9 mouse cellular contexts compared by ENCODE assay signal in genomic region chr4:155654456-155655298, GRCm38 (mm10). TPM values are rescaled to one million over a fixed set of nuclear protein-coding genes. Genes with fewer than 3 reads are reported as not detected.
A peak's percentile ranks its signal among the peaks of the same experiment; 100 is the strongest.
DNase-seq lines count a peak whose midpoint lies in the region; ATAC-seq and TF ChIP-seq lines count a peak whose summit lies in the region.
"Had no signal": no experiment of that assay in that cellular context is flagged by ENCODE, and none has a peak within 500 bp of the region (broad histone marks: within the 10 kb centered on the region; RNA-seq: fewer than 3 reads in every experiment).

No protein-coding gene starts in this region.

- H3K79me2 ChIP-seq in CH12.LX (replicated peaks; ENCODE audit: control insufficient read depth, extremely low read depth, insufficient read depth, poor library complexity, severe bottlenecking): no peaks in the 10 kb centered on the region

- no peak overlapping the region for H3K27ac ChIP-seq in CH12.LX (ENCODE audit: insufficient read depth, low read depth)
- H3K27ac ChIP-seq in embryonic facial prominence, embryonic 15.5 days (replicated peaks): no peak overlapping the region
- no peak overlapping the region for H3K27ac ChIP-seq in hindbrain, embryonic 14.5 days
- H3K27ac ChIP-seq in liver, embryonic 14.5 days: no peak overlapping the region

- peaks cover 96 to 100% of the 10 kb centered on the region in 2 experiments for H3K36me3 ChIP-seq in CH12.LX (replicated peaks in 1 of 2; ENCODE audit: control insufficient read depth in 1 of 2, insufficient read depth in 1 of 2, low read length in 1 of 2)
- H3K36me3 ChIP-seq in embryonic facial prominence, embryonic 15.5 days: peaks cover 49% of the 10 kb centered on the region
- H3K36me3 ChIP-seq in hindbrain, embryonic 14.5 days (replicated peaks; ENCODE audit: control insufficient read depth, insufficient read depth): peaks cover 66% of the 10 kb centered on the region
- H3K36me3 ChIP-seq in liver, embryonic 14.5 days (replicated peaks; ENCODE audit: control insufficient read depth, insufficient read depth, low read depth): peaks cover 7% of the 10 kb centered on the region

- dilution Hi-C loops in CH12.LX (cut with MboI; ENCODE audit: extremely low pct_ligation_motif_present, extremely low pct_unique_long_range_greater_than_20kb, low sequenced_read_pairs): no loop called here

- no peak for TF ChIP-seq EP300 in CH12.LX (IDR thresholded peaks at IDR 0.05; ENCODE audit: low read length)
- TF ChIP-seq EP300 in liver, embryonic 14.5 days (IDR thresholded peaks at IDR 0.05; ENCODE audit: low read depth): no peak

- H3K4me2 ChIP-seq in CH12.LX (ENCODE audit: insufficient read depth, low read depth, poor library complexity, severe bottlenecking): no peak overlapping the region; the same call in 1 of the 2 replicates
- H3K4me2 ChIP-seq in embryonic facial prominence, embryonic 15.5 days (replicated peaks): peak overlapping the region; percentile 94
- H3K4me2 ChIP-seq in hindbrain, embryonic 14.5 days (replicated peaks): peak overlapping the region; percentile 64
- peak overlapping the region; percentile 59 for H3K4me2 ChIP-seq in liver, embryonic 14.5 days (ENCODE audit: low read depth)

- no peak overlapping the region for H3K9ac ChIP-seq in CH12.LX (ENCODE audit: insufficient read depth, low read depth)
- peak overlapping the region; percentile 37 for H3K9ac ChIP-seq in embryonic facial prominence, embryonic 15.5 days
- peak overlapping the region; percentile 40; the same call in 1 of the 2 replicates for H3K9ac ChIP-seq in hindbrain, embryonic 14.5 days
- no peak overlapping the region for H3K9ac ChIP-seq in liver, embryonic 14.5 days (replicated peaks)

- peak overlapping the region in 2 of 3 experiments; percentile 24 to 27 for H3K4me3 ChIP-seq in CH12.LX (replicated peaks in 1 of 3; ENCODE audit: low read depth in 2 of 3, low read length in 2 of 3, poor library complexity in 1 of 3)
- peak overlapping the region; percentile 51 for H3K4me3 ChIP-seq in embryonic facial prominence, embryonic 15.5 days (replicated peaks)
- peak overlapping the region; percentile 22 for H3K4me3 ChIP-seq in hindbrain, embryonic 14.5 days (replicated peaks; ENCODE audit: low read length)
- H3K4me3 ChIP-seq in liver, embryonic 14.5 days (ENCODE audit: insufficient read depth in 1 of 2, low read depth in 2 of 2, low read length in 2 of 2): peak overlapping the region; percentile 27 to 35

- no peak; the same call in 1 of the 2 replicates for TF ChIP-seq POLR2A in CH12.LX (IDR thresholded peaks at IDR 0.05; ENCODE audit: low read depth, low read length)

- peaks cover 3 to 5% of the 10 kb centered on the region in 2 experiments; a peak in 3 of 4 replicates for H3K4me1 ChIP-seq in CH12.LX (ENCODE audit: control insufficient read depth in 1 of 2, insufficient read depth in 2 of 2)
- H3K4me1 ChIP-seq in embryonic facial prominence, embryonic 15.5 days: peaks cover 40% of the 10 kb centered on the region
- peaks cover 29% of the 10 kb centered on the region for H3K4me1 ChIP-seq in hindbrain, embryonic 14.5 days (replicated peaks; ENCODE audit: control insufficient read depth, insufficient read depth, low read length)
- no peaks in the 10 kb centered on the region for H3K4me1 ChIP-seq in liver, embryonic 14.5 days (replicated peaks; ENCODE audit: control insufficient read depth in 2 of 2, insufficient read depth in 2 of 2, low read length in 1 of 2)

- peak; percentile 27 for DNase-seq in CH12.LX (ENCODE audit: extremely low read depth)
- DNase-seq in ZHBTc4 (ENCODE audit: low read depth, low spot score): peak; percentile 84
- DNase-seq in hindbrain, embryonic 14.5 days (ENCODE audit: low spot score): no peak
- no peak for DNase-seq in liver, embryonic 14.5 days (ENCODE audit: low read depth in 3 of 3, low spot score in 3 of 3)
- DNase-seq in naive thymus-derived CD4-positive, alpha-beta T cell, adult 2 months (ENCODE audit: low read depth): peak; percentile 76
- peak; percentile 57 for DNase-seq in urinary bladder, adult 2 months (ENCODE audit: low spot score)
- DNase-seq in frontal cortex, postnatal 25 days (ENCODE audit: low spot score in 2 of 2): no peak

- WGBS in embryonic facial prominence, embryonic 15.5 days: 2% methylated on average over 52 of the region's 52 CpGs
- WGBS in hindbrain, embryonic 14.5 days: 3% methylated on average over 51 of the region's 52 CpGs
- 5% methylated on average over 52 of the region's 52 CpGs for WGBS in liver, embryonic 14.5 days (ENCODE audit: insufficient replicate concordance)

- no peak for TF ChIP-seq RAD21 in CH12.LX (IDR thresholded peaks at IDR 0.05; ENCODE audit: low read depth, low read length)

- no peaks in the 10 kb centered on the region for H3K9me3 ChIP-seq in CH12.LX (replicated peaks; ENCODE audit: low read length)
- no peaks in the 10 kb centered on the region for H3K9me3 ChIP-seq in embryonic facial prominence, embryonic 15.5 days (replicated peaks)
- H3K9me3 ChIP-seq in hindbrain, embryonic 14.5 days (ENCODE audit: control insufficient read depth, low read length): no peaks in the 10 kb centered on the region
- H3K9me3 ChIP-seq in liver, embryonic 14.5 days (ENCODE audit: control insufficient read depth, low read length): no peaks in the 10 kb centered on the region

- no peaks in the 10 kb centered on the region for H3K27me3 ChIP-seq in CH12.LX (replicated peaks)
- peaks cover 33% of the 10 kb centered on the region for H3K27me3 ChIP-seq in embryonic facial prominence, embryonic 15.5 days
- H3K27me3 ChIP-seq in hindbrain, embryonic 14.5 days (ENCODE audit: control insufficient read depth, insufficient read depth, low read length): peaks cover 67% of the 10 kb centered on the region
- H3K27me3 ChIP-seq in liver, embryonic 14.5 days (ENCODE audit: control insufficient read depth, insufficient read depth, low read length): peaks cover 39% of the 10 kb centered on the region

- TF ChIP-seq CTCF in CH12.LX (conservative IDR thresholded peaks at IDR 0.05 in 1 of 2, IDR thresholded peaks at IDR 0.05 in 1 of 2; ENCODE audit: low read depth in 2 of 2, low read length in 2 of 2): no peak
- TF ChIP-seq CTCF in liver, embryonic 14.5 days (IDR thresholded peaks at IDR 0.05; ENCODE audit: low read depth): no peak

- ATAC-seq in embryonic facial prominence, embryonic 15.5 days (ENCODE audit: insufficient number of reproducible peaks, low FRiP score, low TSS enrichment, low read depth): peak; percentile 23; the same call in 1 of the 2 replicates
- peak; percentile 25; the same call in 1 of the 2 replicates for ATAC-seq in hindbrain, embryonic 14.5 days (ENCODE audit: low FRiP score)
- ATAC-seq in liver, embryonic 14.5 days (ENCODE audit: insufficient read depth): peak; percentile 19; the same call in 1 of the 2 replicates

- in situ Hi-C loops in CH12.LX (cut with MboI; ENCODE audit: low pct_ligation_motif_present, low pct_unique_long_range_greater_than_20kb, low sequenced_read_pairs): no loop called here

RNA-seq across cellular contexts. Expression of gene Mmp23, which starts 1.5 kb away (rescaled TPM):
- total RNA-seq in CH12.LX (2012; rRNA removed): 3.3 and 7.9 TPM in 2 replicates
- total RNA-seq in CH12.LX (2014; rRNA removed): 0.74 and 1.1 TPM in 2 replicates
- 0.95 and 2.0 TPM in 2 replicates for polyA plus RNA-seq in CH12.LX (2012; ENCODE audit: insufficient read length, low read depth)
- polyA plus RNA-seq in embryonic facial prominence, embryonic 15.5 days (2015; fragmentation: Nextera tagmentation; extraction: Ambion mirVana): 38.5 and 39.0 TPM in 2 replicates
- polyA plus RNA-seq in hindbrain, embryonic 14.5 days (2014; fragmentation: Nextera tagmentation; extraction: Ambion mirVana): 2.7 and 2.9 TPM in 2 replicates
- 3.4 and 5.4 TPM in 2 replicates for polyA plus RNA-seq in liver, embryonic 14.5 days (2012; rRNA removed)
- polyA plus RNA-seq in liver, embryonic 14.5 days (2014; fragmentation: Nextera tagmentation; extraction: Ambion mirVana): 2.8 TPM in 2 replicates
- 138 and 226 TPM in 2 replicates for polyA plus RNA-seq in urinary bladder, adult 2 months (2012; rRNA removed)

RNA-seq across cellular contexts. Expression of gene Gm10563, which starts 9.5 kb away (rescaled TPM):
- total RNA-seq in CH12.LX (2012; rRNA removed): not detected in 2 replicates
- not detected in 2 replicates for total RNA-seq in CH12.LX (2014; rRNA removed)
- polyA plus RNA-seq in CH12.LX (2012; ENCODE audit: insufficient read length, low read depth): not detected in 2 replicates
- not detected in 2 replicates for polyA plus RNA-seq in embryonic facial prominence, embryonic 15.5 days (2015; fragmentation: Nextera tagmentation; extraction: Ambion mirVana)
- not detected in 2 replicates for polyA plus RNA-seq in hindbrain, embryonic 14.5 days (2014; fragmentation: Nextera tagmentation; extraction: Ambion mirVana)
- polyA plus RNA-seq in liver, embryonic 14.5 days (2012; rRNA removed): not detected in 2 replicates
- polyA plus RNA-seq in liver, embryonic 14.5 days (2014; fragmentation: Nextera tagmentation; extraction: Ambion mirVana): not detected in 2 replicates
- not detected in 2 replicates for polyA plus RNA-seq in urinary bladder, adult 2 months (2012; rRNA removed)
- polyA plus RNA-seq: large intestine, adult 2 months had no signal

RNA-seq across cellular contexts. Expression of gene Mib2, which starts 14.3 kb away (rescaled TPM):
- 24.8 and 66.5 TPM in 2 replicates for total RNA-seq in CH12.LX (2012; rRNA removed)
- total RNA-seq in CH12.LX (2014; rRNA removed): 17.6 and 19.0 TPM in 2 replicates
- polyA plus RNA-seq in CH12.LX (2012; ENCODE audit: insufficient read length, low read depth): 23.6 and 25.5 TPM in 2 replicates
- polyA plus RNA-seq in embryonic facial prominence, embryonic 15.5 days (2015; fragmentation: Nextera tagmentation; extraction: Ambion mirVana): 36.3 and 36.8 TPM in 2 replicates
- polyA plus RNA-seq in hindbrain, embryonic 14.5 days (2014; fragmentation: Nextera tagmentation; extraction: Ambion mirVana): 44.9 and 46.1 TPM in 2 replicates
- 4.8 and 4.9 TPM in 2 replicates for polyA plus RNA-seq in liver, embryonic 14.5 days (2012; rRNA removed)
- 1.8 and 1.9 TPM in 2 replicates for polyA plus RNA-seq in liver, embryonic 14.5 days (2014; fragmentation: Nextera tagmentation; extraction: Ambion mirVana)
- polyA plus RNA-seq in urinary bladder, adult 2 months (2012; rRNA removed): 51.2 and 56.1 TPM in 2 replicates

RNA-seq across cellular contexts. Expression of gene Cdk11b, which starts 30.0 kb away (rescaled TPM):
- total RNA-seq in CH12.LX (2012; rRNA removed) (26.6 and 32.5 TPM in 2 replicates), CH12.LX (2014; rRNA removed) (13.0 and 15.6 TPM in 2 replicates)
- 82.0 and 106 TPM in 2 replicates for polyA plus RNA-seq in CH12.LX (2012; ENCODE audit: insufficient read length, low read depth)
- polyA plus RNA-seq in embryonic facial prominence, embryonic 15.5 days (2015; fragmentation: Nextera tagmentation; extraction: Ambion mirVana): 62.1 and 65.6 TPM in 2 replicates
- polyA plus RNA-seq in hindbrain, embryonic 14.5 days (2014; fragmentation: Nextera tagmentation; extraction: Ambion mirVana): 43.2 and 47.7 TPM in 2 replicates
- polyA plus RNA-seq in liver, embryonic 14.5 days (2012; rRNA removed): 12.6 and 21.4 TPM in 2 replicates
- polyA plus RNA-seq in liver, embryonic 14.5 days (2014; fragmentation: Nextera tagmentation; extraction: Ambion mirVana): 16.3 and 19.4 TPM in 2 replicates
- 35.6 and 61.6 TPM in 2 replicates for polyA plus RNA-seq in urinary bladder, adult 2 months (2012; rRNA removed)

RNA-seq across cellular contexts. Expression of gene Fndc10, which starts 39.5 kb away (rescaled TPM):
- total RNA-seq in CH12.LX (2012; rRNA removed): 2.4 and 3.2 TPM in 2 replicates
- total RNA-seq in CH12.LX (2014; rRNA removed): 0.96 and 1.7 TPM in 2 replicates
- polyA plus RNA-seq in CH12.LX (2012; ENCODE audit: insufficient read length, low read depth): 1.3 and 1.4 TPM in 2 replicates
- 13.5 and 13.9 TPM in 2 replicates for polyA plus RNA-seq in embryonic facial prominence, embryonic 15.5 days (2015; fragmentation: Nextera tagmentation; extraction: Ambion mirVana)
- 9.0 and 10.3 TPM in 2 replicates for polyA plus RNA-seq in hindbrain, embryonic 14.5 days (2014; fragmentation: Nextera tagmentation; extraction: Ambion mirVana)
- polyA plus RNA-seq in liver, embryonic 14.5 days (2012; rRNA removed): 0.58 and 0.87 TPM in 2 replicates
- polyA plus RNA-seq in liver, embryonic 14.5 days (2014; fragmentation: Nextera tagmentation; extraction: Ambion mirVana): 0.10 and 0.15 TPM in 2 replicates
- 18.5 and 20.1 TPM in 2 replicates for polyA plus RNA-seq in urinary bladder, adult 2 months (2012; rRNA removed)

Comparison
In these comparisons a context has a peak if more than half of its experiments do, and no peak if none do; other contexts are left out.
1. DNase-seq: peak in CH12.LX (single experiment), ZHBTc4 (single experiment), naive thymus-derived CD4-positive, alpha-beta T cell, adult 2 months (single experiment) and urinary bladder, adult 2 months (single experiment); none in hindbrain, embryonic 14.5 days (single experiment), liver, embryonic 14.5 days (0 of 3) and frontal cortex, postnatal 25 days (0 of 2).
2. H3K9ac ChIP-seq: peak in embryonic facial prominence, embryonic 15.5 days (single experiment) and hindbrain, embryonic 14.5 days (single experiment); none in CH12.LX (single experiment) and liver, embryonic 14.5 days (single experiment).
3. Peak in every context shown above with its lines, with median percentiles within 50 percentile points of each other: H3K4me3 ChIP-seq and ATAC-seq.